Mouse (Mus musculus) intestine, postnatal 0 days (tissue): ENCODE data around the gene Elmod3. TPM values are rescaled to one million over a fixed set of nuclear protein-coding genes. Genes with fewer than 3 reads are reported as not detected.
"Not testable (repeated sequence)": the region's sequence is repeated elsewhere in the genome, so short reads cannot be mapped to it uniquely, and the experiment has no call there.

ENCODE experiments used
- ATAC-seq: fragments of 200-750 bp; cut with Nextera tagmentation; 2 replicates; pipeline ENCODE4 v1.8.0; 2017; ENCODE audit warnings: mild to moderate bottlenecking, moderate TSS enrichment, moderate library complexity
- H3K27ac ChIP-seq: fragments of 300-500 bp; sonication (generic); 2 replicates; pipeline ENCODE4 v1.5.1; 2014; ENCODE audit warnings: mild to moderate bottlenecking, low read depth, low read length, moderate library complexity
- H3K27me3 ChIP-seq: fragments of 300-500 bp; sonication (generic); replicated peaks from 2 replicates; pipeline ENCODE4 v1.6.1; 2014; ENCODE audit warnings: low read length, mixed read lengths; ENCODE audit not compliant: control insufficient read depth, insufficient read depth
- H3K36me3 ChIP-seq: fragments of 300-500 bp; sonication (generic); 2 replicates; pipeline ENCODE4 v1.6.1; 2014; ENCODE audit warnings: mild to moderate bottlenecking, moderate library complexity; ENCODE audit not compliant: control insufficient read depth, insufficient read depth
- H3K4me1 ChIP-seq: fragments of 300-500 bp; sonication (generic); replicated peaks from 2 replicates; pipeline ENCODE4 v1.6.1; 2014; ENCODE audit warnings: antibody characterized with exemption, low read length, mixed read lengths; ENCODE audit not compliant: control insufficient read depth, insufficient read depth
- H3K4me2 ChIP-seq: fragments of 300-500 bp; sonication (generic); replicated peaks from 2 replicates; pipeline ENCODE4 v1.6.1; 2014; ENCODE audit warnings: low read depth, mild to moderate bottlenecking, moderate library complexity
- H3K4me3 ChIP-seq: fragments of 300-500 bp; sonication (generic); 2 replicates; pipeline ENCODE4 v1.5.1; 2014; ENCODE audit warnings: low read depth, low read length
- H3K9ac ChIP-seq: fragments of 300-500 bp; sonication (generic); 2 replicates; pipeline ENCODE4 v1.6.1; 2014; ENCODE audit warnings: mild to moderate bottlenecking, low read depth, low read length
- H3K9me3 ChIP-seq: fragments of 300-500 bp; sonication (generic); 2 replicates; pipeline ENCODE4 v1.6.1; 2016; ENCODE audit warnings: mixed run types; ENCODE audit not compliant: control insufficient read depth
- CTCF ChIP-seq: sonication (generic); IDR thresholded peaks from 2 replicates; pipeline ENCODE4 v1.5.1; 2016; ENCODE audit warnings: low read depth, mild to moderate bottlenecking, control low read depth, antibody characterized with exemption, moderate library complexity
- WGBS: fragments of 180-500 bp; shearing (Covaris S2); extraction: QIAGEN DNeasy Blood & Tissue Kit; methylation state at CpG from one replicate; pipeline ENCODE4 v1.1.7; 2014; 5-methylcytosine and 5-hydroxymethylcytosine counted together
- polyA plus RNA-seq: library from polyadenylated mRNA; unstranded; fragments of >200 nt; fragmentation: Nextera tagmentation; extraction: Ambion mirVana; gene quantifications from 2 replicates; pipeline ENCODE4 v1.2.1, GENCODE M21; 2015

Elmod3 gene
- polyA plus RNA-seq, 1 experiment from 2014 or later, result 11.7 TPM

DNA sequence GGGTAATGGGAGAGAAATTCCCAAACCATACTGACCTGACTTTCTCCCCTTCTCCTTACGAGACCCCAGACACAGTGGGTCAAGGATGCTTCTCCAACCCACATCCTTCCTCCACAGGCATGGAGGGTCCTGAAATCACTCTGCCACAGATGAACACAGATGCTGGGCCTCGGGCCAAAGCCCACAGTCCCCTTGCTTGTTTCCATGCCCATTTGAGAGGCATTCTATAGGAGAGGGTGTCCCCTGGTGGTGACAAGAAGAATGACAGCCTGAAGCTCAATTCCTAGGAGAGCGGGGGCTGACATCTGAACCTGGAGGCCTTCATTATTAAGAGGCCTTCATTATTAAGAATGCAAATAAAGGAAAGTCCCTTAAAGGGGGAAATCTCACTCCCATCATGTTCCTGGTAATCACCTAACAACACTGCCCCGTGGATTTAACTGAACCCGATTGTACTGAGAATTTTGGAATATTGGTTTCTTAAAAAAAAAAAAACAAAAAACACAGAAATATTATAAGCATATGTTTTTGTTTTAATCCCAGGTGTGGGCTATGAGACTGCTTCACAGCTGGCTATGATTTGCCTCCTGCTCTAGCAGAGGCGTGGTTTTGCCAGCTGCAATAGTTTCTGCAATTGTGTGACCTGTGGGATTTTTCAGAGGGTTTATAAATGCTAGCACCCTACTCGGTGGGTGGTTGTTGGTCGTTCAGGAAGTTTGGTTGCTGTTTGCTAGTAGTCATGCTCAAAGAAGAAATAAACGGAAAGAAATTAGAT, 64.0 kb downstream of the Elmod3 start:
- ATAC-seq, result no peak

DNA sequence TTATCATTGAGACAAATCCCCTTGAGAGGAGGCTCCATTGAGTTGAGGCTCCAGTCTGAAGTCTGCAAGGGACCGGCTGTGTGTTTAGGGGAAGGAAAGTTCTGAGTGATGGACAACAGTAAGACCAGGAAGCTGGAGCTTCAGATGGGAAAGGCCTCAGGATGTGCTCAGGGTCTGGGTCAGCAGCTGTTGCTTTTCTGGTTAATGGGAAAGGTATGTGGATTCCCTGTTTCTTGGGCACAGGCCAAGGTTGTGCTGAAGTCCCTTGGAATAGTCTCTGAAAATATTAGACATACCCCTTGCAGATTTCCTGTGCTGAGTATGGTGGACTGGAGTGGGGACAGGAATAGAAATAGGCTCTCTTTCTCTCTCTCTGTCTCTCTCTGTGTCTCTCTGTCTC, 64.7 kb downstream of the Elmod3 start:
- not testable (repeated sequence) for ATAC-seq, H3K27ac ChIP-seq, H3K27me3 ChIP-seq, H3K4me2 ChIP-seq, H3K4me1 ChIP-seq, H3K9me3 ChIP-seq, H3K9ac ChIP-seq, H3K36me3 ChIP-seq, H3K4me3 ChIP-seq
- 32% methylated on average over 1 of the region's 1 CpGs for WGBS

More for the DNA sequence above, 64.0 kb downstream of the Elmod3 start:
- Histone ChIP-seq H3K27ac (no peak overlapping the region), H3K36me3 (no peaks in the 10 kb centered on the region), H3K9me3 (no peaks in the 10 kb centered on the region), H3K4me3 (no peak overlapping the region), H3K9ac (no peak overlapping the region), H3K4me2 (no peak overlapping the region), H3K27me3 (no peaks in the 10 kb centered on the region), H3K4me1 (no peaks in the 10 kb centered on the region)
- TF ChIP-seq CTCF, result peak; percentile 98
- 43% methylated on average over 9 of the region's 9 CpGs for WGBS

DNA sequence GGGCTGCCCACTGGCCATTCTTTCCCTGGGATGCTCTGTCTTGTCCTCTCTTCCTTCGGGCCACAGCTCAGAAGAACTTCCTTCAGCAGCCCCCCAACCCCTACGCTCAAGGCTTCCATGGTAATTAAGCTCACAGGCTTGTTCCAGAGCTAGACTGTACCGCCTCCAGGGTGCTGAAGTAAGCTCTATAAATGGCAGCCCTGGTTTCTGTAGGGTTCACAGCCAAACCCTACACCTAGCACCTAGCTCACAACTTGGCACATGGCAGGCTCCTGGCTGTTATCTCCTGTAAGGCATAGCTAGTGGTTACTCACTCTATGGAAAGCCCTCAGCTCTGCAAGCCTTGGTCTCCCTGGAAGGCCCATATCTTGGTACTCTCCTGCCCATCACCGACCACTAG, 65.6 kb downstream of the Elmod3 start:
- Histone ChIP-seq H3K4me2 (no peak overlapping the region), H3K27ac (no peak overlapping the region), H3K36me3 (no peaks in the 10 kb centered on the region), H3K4me1 (no peaks in the 10 kb centered on the region; the same call in 1 of the 2 replicates), H3K27me3 (no peaks in the 10 kb centered on the region), H3K9ac (no peak overlapping the region), H3K4me3 (no peak overlapping the region), H3K9me3 (no peaks in the 10 kb centered on the region)
- no peak for ATAC-seq
- no peak for TF ChIP-seq CTCF
- WGBS, result 89% methylated on average over 4 of the region's 4 CpGs

DNA sequence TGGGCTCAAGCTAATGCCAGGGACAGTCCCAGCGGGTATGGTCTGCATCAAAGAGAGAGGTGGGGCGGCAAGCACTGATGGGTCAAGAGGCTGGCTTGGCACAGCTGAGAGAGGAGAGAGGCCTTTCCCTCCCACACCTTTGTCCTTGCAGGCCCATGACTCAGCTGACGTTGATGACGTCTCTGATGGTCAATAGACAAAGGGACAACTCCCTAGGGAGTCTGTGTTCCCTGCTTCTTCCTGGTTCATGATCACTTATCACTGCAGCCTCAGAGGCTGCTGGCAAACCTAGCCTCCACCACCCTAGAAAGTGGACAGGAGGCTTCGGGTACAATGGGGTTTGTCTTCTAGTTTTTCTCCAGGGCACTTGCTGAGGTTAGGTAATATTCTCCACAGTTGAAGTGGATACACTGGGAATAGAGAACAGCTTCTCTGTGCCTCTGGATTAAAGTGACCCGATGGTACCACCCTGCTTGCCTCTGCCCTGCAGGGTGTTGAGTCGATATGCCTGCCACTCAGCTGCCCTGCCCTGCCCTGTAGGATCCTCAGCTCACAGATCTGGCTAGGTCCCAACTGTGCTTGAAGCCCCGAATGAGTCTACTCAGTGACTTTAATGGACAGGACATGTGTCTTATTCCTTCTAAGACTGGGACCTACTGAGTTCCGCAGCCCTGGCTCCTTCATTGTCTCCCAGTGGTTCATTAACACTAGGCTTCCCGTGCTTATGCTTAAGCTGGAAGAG, 69.6 kb downstream of the Elmod3 start:
- Histone ChIP-seq H3K27ac (no peak overlapping the region; the same call in 1 of the 2 replicates), H3K36me3 (no peaks in the 10 kb centered on the region), H3K27me3 (no peaks in the 10 kb centered on the region), H3K9me3 (no peaks in the 10 kb centered on the region), H3K4me2 (no peak overlapping the region), H3K4me3 (no peak overlapping the region), H3K4me1 (no peaks in the 10 kb centered on the region; the same call in 1 of the 2 replicates), H3K9ac (no peak overlapping the region)
- 65% methylated on average over 10 of the region's 10 CpGs for WGBS
- no peak for TF ChIP-seq CTCF
- ATAC-seq, result peak; percentile 57

DNA sequence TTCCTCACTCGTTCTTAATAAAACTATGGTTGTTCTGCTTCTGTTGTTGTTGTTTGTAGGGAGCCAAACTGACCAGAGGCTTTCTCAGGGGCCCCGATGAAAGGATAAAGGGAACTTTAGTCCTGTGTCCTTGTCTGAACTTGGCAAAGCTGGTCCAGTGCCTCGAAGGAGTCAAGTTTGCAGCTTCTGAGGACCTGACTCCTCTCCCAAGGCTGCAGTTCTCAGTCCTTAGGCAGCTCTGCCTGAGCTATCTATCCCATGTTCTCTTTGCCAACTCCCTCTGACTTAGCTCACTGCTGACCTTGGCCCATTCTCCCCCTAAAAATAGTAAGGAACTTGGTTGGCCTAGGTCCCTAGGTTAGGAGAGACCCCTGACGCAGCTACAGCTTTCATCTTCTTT, 71.1 kb downstream of the Elmod3 start:
- no peaks in the 10 kb centered on the region for H3K27me3 ChIP-seq
- no peak overlapping the region for H3K4me2 ChIP-seq
- H3K36me3 ChIP-seq, result no peaks in the 10 kb centered on the region
- H3K4me3 ChIP-seq, result no peak overlapping the region
- no peak overlapping the region for H3K9ac ChIP-seq
- no peak for ATAC-seq
- H3K4me1 ChIP-seq, result no peaks in the 10 kb centered on the region; the same call in 1 of the 2 replicates
- no peak for TF ChIP-seq CTCF
- 77% methylated on average over 4 of the region's 4 CpGs for WGBS
- H3K27ac ChIP-seq, result no peak overlapping the region
- no peaks in the 10 kb centered on the region for H3K9me3 ChIP-seq

DNA sequence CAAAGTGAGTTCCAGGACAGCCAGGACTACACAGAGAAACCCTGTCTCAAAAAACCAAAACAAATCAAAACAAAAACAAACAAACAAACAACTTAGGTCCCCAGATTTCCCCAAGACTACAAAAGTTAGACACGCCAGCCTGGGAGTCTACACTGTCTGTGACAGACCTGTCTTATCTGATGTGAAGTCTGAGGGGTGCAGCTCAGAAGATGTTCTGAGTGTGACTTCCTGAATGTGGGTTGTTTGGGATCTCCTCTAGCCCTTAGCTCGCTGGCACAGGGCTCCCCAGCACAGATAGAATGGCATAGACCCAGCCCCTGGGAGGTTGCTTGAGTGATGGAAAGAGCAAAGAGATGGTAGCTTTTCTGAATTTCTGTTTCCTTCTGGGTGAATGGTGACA, 74.1 kb downstream of the Elmod3 start:
- H3K9ac ChIP-seq, result no peak overlapping the region
- H3K4me1 ChIP-seq, result peaks cover 5% of the 10 kb centered on the region; the same call in 1 of the 2 replicates
- H3K9me3 ChIP-seq, result no peaks in the 10 kb centered on the region
- H3K27me3 ChIP-seq, result no peaks in the 10 kb centered on the region
- ATAC-seq, result no peak
- TF ChIP-seq CTCF, result no peak
- H3K27ac ChIP-seq, result no peak overlapping the region
- H3K4me2 ChIP-seq, result no peak overlapping the region
- WGBS, result 84% methylated on average over 2 of the region's 2 CpGs
- no peaks in the 10 kb centered on the region for H3K36me3 ChIP-seq
- no peak overlapping the region for H3K4me3 ChIP-seq
